26 mouse cellular contexts compared by ENCODE assay signal in the genomic region with DNA sequence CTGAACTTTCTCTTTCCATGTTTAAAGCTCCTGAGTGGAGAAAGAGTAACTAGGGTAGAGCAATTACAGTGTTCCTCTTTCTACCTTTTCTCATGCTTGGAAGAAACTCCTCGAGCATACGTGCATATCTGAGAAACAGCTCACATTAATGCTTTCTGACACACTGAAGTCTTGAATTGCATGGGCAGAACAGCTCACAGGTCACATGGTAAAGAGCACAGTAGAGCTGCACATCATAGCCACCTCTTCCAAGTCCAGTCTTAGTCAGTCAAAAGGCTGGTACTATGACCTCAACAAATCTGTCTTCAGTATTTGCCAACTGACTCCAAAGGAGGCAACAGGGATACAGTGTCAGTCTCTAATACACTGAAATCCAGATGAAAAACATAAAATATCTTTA. TPM values are rescaled to one million over a fixed set of nuclear protein-coding genes. Genes with fewer than 3 reads are reported as not detected.
DNase-seq lines count a peak whose midpoint lies in the region; TF ChIP-seq lines count a peak whose summit lies in the region.
"Had no signal": no experiment of that assay in that cellular context is flagged by ENCODE, and none has a peak within 500 bp of the region (broad histone marks: within the 10 kb centered on the region; RNA-seq: fewer than 3 reads in every experiment).

No protein-coding gene starts in this region.

- peak; percentile 2 for DNase-seq in retina, postnatal 1 day
- DNase-seq in retina, embryonic 14.5 days (ENCODE audit: low spot score) = no peak
- DNase-seq in CH12.LX (ENCODE audit: extremely low read depth) (peak; percentile 42), NIH3T3 (ENCODE audit: low read depth) (peak; percentile 43)
- DNase-seq in splenic B cell, adult 2 months (ENCODE audit: low read depth, low spot score) = peak; percentile 2
- DNase-seq in embryo, embryonic 11 days = no peak
- DNase-seq in kidney, adult 18-20 months = no peak
- no peak for DNase-seq in adrenal gland, adult 18-20 months (ENCODE audit: low spot score in 2 of 2)
- DNase-seq: adrenal gland, adult 2 months; adrenal gland, postnatal 14 days; B cell, adult 2 months; cerebellum, adult 11 months; cerebellum, adult 2 months; cerebellum, adult 9-11 months; cerebellum, postnatal 36 days; gastrocnemius, postnatal 10 days; gastrocnemius, postnatal 36 days; heart, adult 2 months; heart, postnatal 36 days; kidney, adult 2 months had no signal

- peak overlapping the region; percentile 60 for H3K27ac ChIP-seq in CH12.LX (ENCODE audit: insufficient read depth, low read depth)
- H3K27ac ChIP-seq: forebrain, embryonic 10.5 days; forebrain, embryonic 13.5 days; heart, adult 2 months; heart, embryonic 10.5 days; heart, embryonic 13.5 days; hindbrain, embryonic 14.5 days; hindbrain, postnatal 0 days had no signal

- TF ChIP-seq EP300 in CH12.LX (IDR thresholded peaks at IDR 0.05; ENCODE audit: low read length) = 0 out of 2 replicates have a peak, but pooled peaks have one; percentile 15

- dilution Hi-C loops in CH12.LX (cut with MboI; ENCODE audit: extremely low pct_ligation_motif_present, extremely low pct_unique_long_range_greater_than_20kb, low sequenced_read_pairs) = no loop called here

- H3K36me3 ChIP-seq in CH12.LX (replicated peaks in 1 of 2; ENCODE audit: control insufficient read depth in 1 of 2, insufficient read depth in 1 of 2, low read length in 1 of 2) = peaks cover 2 to 16% of the 10 kb centered on the region in 2 experiments
- H3K36me3 ChIP-seq in splenic B cell, adult 2 months (ENCODE audit: control insufficient read depth, insufficient read depth, low read length, poor library complexity, severe bottlenecking) = 0 out of 2 replicates have a peak, but pooled peaks cover 2% of the 10 kb centered on the region

- TF ChIP-seq CTCF in CH12.LX (conservative IDR thresholded peaks at IDR 0.05 in 1 of 2, IDR thresholded peaks at IDR 0.05 in 1 of 2; ENCODE audit: low read depth in 2 of 2, low read length in 2 of 2) = no peak

- TF ChIP-seq POLR2A in CH12.LX (IDR thresholded peaks at IDR 0.05; ENCODE audit: low read depth, low read length) = no peak

- peak overlapping the region in 1 of 3 experiments; percentile 27 for H3K4me3 ChIP-seq in CH12.LX (replicated peaks in 1 of 3; ENCODE audit: low read depth in 2 of 3, low read length in 2 of 3, poor library complexity in 1 of 3)
- H3K4me3 ChIP-seq: forebrain, embryonic 10.5 days; forebrain, embryonic 13.5 days; heart, adult 2 months; heart, embryonic 10.5 days; heart, embryonic 13.5 days had no signal

- peak overlapping the region; percentile 84 for H3K4me2 ChIP-seq in CH12.LX (ENCODE audit: insufficient read depth, low read depth, poor library complexity, severe bottlenecking)
- H3K4me2 ChIP-seq: forebrain, embryonic 13.5 days; heart, embryonic 13.5 days; hindbrain, embryonic 14.5 days had no signal

- no peaks in the 10 kb centered on the region for H3K9me3 ChIP-seq in CH12.LX (replicated peaks; ENCODE audit: low read length)
- H3K9me3 ChIP-seq: forebrain, embryonic 10.5 days; forebrain, embryonic 13.5 days; heart, embryonic 10.5 days; heart, embryonic 13.5 days had no signal

- in situ Hi-C loops in CH12.LX (cut with MboI; ENCODE audit: low pct_ligation_motif_present, low pct_unique_long_range_greater_than_20kb, low sequenced_read_pairs) = no loop called here

- H3K27me3 ChIP-seq in CH12.LX (replicated peaks) = no peaks in the 10 kb centered on the region
- H3K27me3 ChIP-seq in splenic B cell, adult 2 months (ENCODE audit: control insufficient read depth, insufficient read depth, low read length, poor library complexity, severe bottlenecking) = no peaks in the 10 kb centered on the region
- H3K27me3 ChIP-seq: forebrain, embryonic 13.5 days; heart, embryonic 13.5 days had no signal

- H3K4me1 ChIP-seq in CH12.LX (ENCODE audit: control insufficient read depth in 1 of 2, insufficient read depth in 2 of 2) = peaks cover 0 to 31% of the 10 kb centered on the region in 2 experiments; a peak in 2 of 4 replicates
- H3K4me1 ChIP-seq: forebrain, embryonic 13.5 days; heart, embryonic 10.5 days had no signal

- no peak for TF ChIP-seq RAD21 in CH12.LX (IDR thresholded peaks at IDR 0.05; ENCODE audit: low read depth, low read length)

- 0 out of 2 replicates have a peak overlapping the region, but pooled peaks have one; percentile 44 for H3K9ac ChIP-seq in CH12.LX (ENCODE audit: insufficient read depth, low read depth)
- H3K9ac ChIP-seq: forebrain, embryonic 13.5 days; heart, embryonic 13.5 days; hindbrain, embryonic 14.5 days had no signal

- H3K79me2 ChIP-seq in CH12.LX (replicated peaks; ENCODE audit: control insufficient read depth, extremely low read depth, insufficient read depth, poor library complexity, severe bottlenecking) = peaks cover 22% of the 10 kb centered on the region

TF ChIP-seq in CH12.LX, 34 proteins besides CTCF, POLR2A, EP300 and RAD21:
- TF ChIP-seq ZKSCAN1 (IDR thresholded peaks at IDR 0.05; ENCODE audit: borderline replicate concordance, low read depth, low read length) (no peak), CHD2 (IDR thresholded peaks at IDR 0.05; ENCODE audit: low read length) (no peak), MAX (IDR thresholded peaks at IDR 0.05; ENCODE audit: low read length) (0 out of 2 replicates have a peak, but pooled peaks have one; percentile 39), ZC3H11A (IDR thresholded peaks at IDR 0.05; ENCODE audit: low read depth, low read length) (no peak), MEF2A (IDR thresholded peaks at IDR 0.05; ENCODE audit: borderline replicate concordance, low read depth, low read length) (no peak), ELF1 (IDR thresholded peaks at IDR 0.05; ENCODE audit: low read depth, low read length) (no peak), ZMIZ1 (IDR thresholded peaks at IDR 0.05; ENCODE audit: low read depth, low read length) (no peak), NRF1 (IDR thresholded peaks at IDR 0.05; ENCODE audit: low read depth, low read length) (no peak), USF1 (IDR thresholded peaks at IDR 0.05; ENCODE audit: low read depth, low read length) (peak; percentile 13; the same call in 1 of the 2 replicates), TBP (conservative IDR thresholded peaks at IDR 0.05; ENCODE audit: low read depth, low read length) (no peak), PAX5 (IDR thresholded peaks at IDR 0.05; ENCODE audit: low read length) (no peak), MXI1 (IDR thresholded peaks at IDR 0.05; ENCODE audit: low read depth, low read length) (peak; percentile 47; the same call in 1 of the 2 replicates), JUND (conservative IDR thresholded peaks at IDR 0.05; ENCODE audit: low read depth, low read length) (no peak), SMC3 (IDR thresholded peaks at IDR 0.05; ENCODE audit: low read depth, low read length) (no peak), USF2 (conservative IDR thresholded peaks at IDR 0.05; ENCODE audit: low read depth, low read length) (0 out of 2 replicates have a peak, but pooled peaks have one; percentile 11), RCOR1 (conservative IDR thresholded peaks at IDR 0.05; ENCODE audit: low read depth, low read length) (no peak), ZNF384 (IDR thresholded peaks at IDR 0.05; ENCODE audit: low read depth, low read length) (no peak), MYC (IDR thresholded peaks at IDR 0.05; ENCODE audit: low read depth, low read length) (0 out of 2 replicates have a peak, but pooled peaks have one; percentile 18)

RNA-seq across cellular contexts. Expression of gene Slf1, which starts 7.0 kb away (rescaled TPM):
- total RNA-seq in CH12.LX (2012; rRNA removed) (25.4 and 29.6 TPM in 2 replicates), CH12.LX (2014; rRNA removed) (52.2 and 64.7 TPM in 2 replicates)
- polyA plus RNA-seq in CH12.LX (2012; ENCODE audit: insufficient read length, low read depth) = 24.1 and 25.8 TPM in 2 replicates
- total RNA-seq in adrenal gland, adult 18-20 months (2021) = 1 to 10 TPM; 6.6 to 7.8 TPM

RNA-seq across cellular contexts. Expression of gene 2210408I21Rik, which starts 7.1 kb away (rescaled TPM):
- total RNA-seq in CH12.LX (2012; rRNA removed) (5.6 and 7.6 TPM in 2 replicates), CH12.LX (2014; rRNA removed) (14.7 and 24.2 TPM in 2 replicates)
- polyA plus RNA-seq in CH12.LX (2012; ENCODE audit: insufficient read length, low read depth) = 5.3 and 7.7 TPM in 2 replicates
- 1 to 10 TPM; 8.8 to 8.9 TPM for total RNA-seq in adrenal gland, adult 18-20 months (2021)

Comparison
In these comparisons a context has a peak if more than half of its experiments do, and no peak if none do; other contexts are left out.
1. DNase-seq: peak in retina, postnatal 1 day (single experiment), CH12.LX (single experiment), NIH3T3 (single experiment) and splenic B cell, adult 2 months (single experiment); none in retina, embryonic 14.5 days (single experiment), embryo, embryonic 11 days (single experiment), kidney, adult 18-20 months (single experiment) and adrenal gland, adult 18-20 months (0 of 2).